Mouse (Mus musculus): Measurements from ENCODE around the gene Prr7.
A peak's percentile ranks its signal among the peaks of the same experiment; 100 is the strongest.

Prr7 gene

DNA sequence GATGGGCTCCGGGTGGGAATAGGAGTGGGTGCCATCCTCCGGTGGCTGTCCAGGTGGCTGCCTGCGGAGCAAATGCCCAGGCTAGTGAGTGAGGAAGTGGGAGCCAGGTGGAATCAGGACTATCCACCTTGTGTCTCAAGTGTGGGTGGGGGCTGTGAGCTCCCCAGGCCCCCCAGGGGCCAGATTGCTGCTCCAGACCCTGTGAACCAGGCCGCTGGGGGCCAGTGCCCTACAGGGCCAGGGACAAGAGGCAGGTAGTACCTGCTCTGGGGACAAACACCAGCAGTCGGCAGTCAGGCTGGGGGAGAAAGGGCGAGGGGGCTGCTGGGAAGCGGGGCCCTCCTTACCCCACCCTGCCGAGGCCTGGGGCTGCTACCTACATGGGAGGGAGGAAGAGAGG lies 12.2 kb downstream of the Prr7 start:
- DNase-seq (ENCODE audit: extremely low spot score, low spot score) = no peak

DNA sequence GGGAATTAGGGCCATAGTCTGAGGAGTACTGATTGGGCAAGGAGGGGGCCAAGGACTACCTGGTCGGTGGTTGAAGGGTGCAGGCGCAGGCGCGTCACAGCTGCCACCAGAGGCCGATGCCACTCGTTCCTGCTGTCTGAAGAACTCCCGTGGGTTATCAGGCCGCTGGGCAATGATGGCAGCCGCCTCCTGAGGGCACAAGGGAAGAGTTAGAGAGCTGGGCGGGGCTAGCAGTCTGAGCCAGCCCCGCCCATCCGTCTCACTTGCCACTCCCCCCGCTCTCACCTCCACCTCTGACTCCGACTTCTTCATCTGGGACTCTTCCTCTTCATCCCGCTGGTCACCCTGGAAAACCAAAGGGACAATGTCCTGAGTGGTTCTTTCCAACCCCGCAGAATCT lies 13.4 kb downstream of the Prr7 start:
- no peak for DNase-seq (ENCODE audit: extremely low spot score, low spot score)

DNA sequence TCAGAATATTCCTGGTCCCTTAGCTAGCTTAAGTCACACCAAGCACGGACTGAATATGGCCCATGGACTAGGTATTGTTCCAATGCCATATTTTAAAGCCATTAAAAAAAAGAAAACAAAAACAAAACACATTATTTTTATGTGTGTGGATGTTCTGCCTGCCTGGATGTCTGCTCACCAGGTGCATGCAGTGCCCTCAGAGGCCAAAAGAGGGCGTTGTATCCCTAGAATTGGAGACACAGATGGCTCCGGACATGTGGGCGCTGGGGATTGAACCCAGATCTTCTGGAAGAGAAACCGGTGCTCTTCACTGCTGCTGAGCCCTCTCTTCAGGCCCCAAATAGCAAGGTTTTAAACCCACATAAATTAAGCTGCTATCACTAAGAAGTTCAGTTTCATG lies 14.0 kb downstream of the Prr7 start:
- peak; percentile 44 for DNase-seq (ENCODE audit: extremely low spot score, low spot score)

DNA sequence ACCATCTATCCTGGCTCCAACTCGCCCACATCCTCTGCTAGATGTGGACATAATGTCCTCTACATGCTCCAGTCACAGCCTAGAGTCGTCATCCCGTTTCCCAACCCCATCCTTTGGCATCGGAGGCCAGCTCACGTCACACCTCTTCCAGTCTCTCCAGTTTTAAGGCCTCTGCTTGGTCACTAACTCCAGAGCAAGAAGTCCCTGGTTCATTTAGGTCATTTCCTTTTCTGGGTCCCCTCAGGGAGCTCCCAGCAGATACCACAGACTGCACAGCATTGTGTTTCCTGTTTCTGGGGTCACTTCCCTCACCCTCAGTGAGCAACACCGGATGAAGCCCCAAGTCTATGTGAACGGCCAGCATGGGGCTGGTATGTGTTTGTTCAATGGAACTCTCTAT lies 14.9 kb downstream of the Prr7 start:
- no peak for DNase-seq (ENCODE audit: extremely low spot score, low spot score)

DNA sequence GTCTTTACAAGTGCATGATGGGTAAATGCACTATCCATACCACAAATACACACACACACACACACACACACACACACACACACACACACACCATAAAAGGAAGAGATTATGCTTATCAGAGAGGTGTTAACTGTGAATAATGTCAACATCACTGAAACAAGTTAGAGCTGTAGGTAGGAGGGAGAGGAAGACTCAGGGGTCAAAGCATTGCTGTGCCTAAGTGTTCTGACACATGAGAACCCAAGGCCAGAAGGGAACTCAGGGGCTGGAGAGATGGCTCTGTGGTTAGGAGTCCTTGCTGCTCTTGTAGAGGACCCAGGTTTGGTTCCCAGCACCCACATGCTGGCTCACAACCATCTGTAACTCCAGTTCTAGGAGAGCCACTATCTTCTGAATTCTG lies 15.9 kb downstream of the Prr7 start:
- DNase-seq (ENCODE audit: extremely low spot score, low spot score) = no peak

DNA sequence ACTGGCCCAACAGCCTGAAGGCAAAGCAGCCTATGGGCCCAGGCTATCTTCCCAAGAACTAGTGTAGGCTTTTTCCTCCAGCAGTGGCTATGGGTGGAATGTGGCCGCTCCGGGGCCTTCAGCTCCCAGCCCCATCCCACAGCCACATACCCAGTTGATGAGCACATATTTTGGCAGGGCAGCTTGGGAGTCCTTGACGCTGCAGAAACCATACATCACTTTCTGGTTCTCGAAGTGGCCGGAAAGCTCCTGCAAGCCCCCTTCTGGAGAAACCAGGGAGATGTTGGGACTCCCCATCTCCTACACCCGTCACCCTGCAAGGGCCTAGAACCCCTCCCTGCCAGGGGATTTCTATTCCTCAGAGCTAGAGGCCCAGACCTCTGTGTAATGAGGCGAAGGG lies 18.5 kb downstream of the Prr7 start:
- no peak for DNase-seq (ENCODE audit: extremely low spot score, low spot score)

DNA sequence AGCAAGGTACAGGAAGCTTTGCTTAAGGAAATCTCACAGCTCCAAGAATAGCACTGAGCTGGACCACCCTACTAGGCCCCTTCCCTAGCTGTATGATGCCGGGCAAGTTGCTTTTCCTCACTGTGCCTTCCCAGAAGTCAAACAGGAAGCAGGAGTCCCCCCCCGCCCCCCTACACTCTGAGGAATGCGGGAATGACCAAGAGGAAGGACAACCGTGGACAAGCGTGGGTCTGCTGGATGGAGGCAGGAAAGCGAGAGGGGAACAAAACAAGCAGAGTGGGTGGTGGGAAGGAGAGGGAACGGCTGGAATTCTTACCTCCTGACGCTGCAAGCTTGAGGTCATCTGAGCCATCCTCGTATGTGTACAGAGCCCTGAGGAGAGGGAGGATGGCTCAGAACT lies 19.0 kb downstream of the Prr7 start:
- DNase-seq (ENCODE audit: extremely low spot score, low spot score) = no peak

DNA sequence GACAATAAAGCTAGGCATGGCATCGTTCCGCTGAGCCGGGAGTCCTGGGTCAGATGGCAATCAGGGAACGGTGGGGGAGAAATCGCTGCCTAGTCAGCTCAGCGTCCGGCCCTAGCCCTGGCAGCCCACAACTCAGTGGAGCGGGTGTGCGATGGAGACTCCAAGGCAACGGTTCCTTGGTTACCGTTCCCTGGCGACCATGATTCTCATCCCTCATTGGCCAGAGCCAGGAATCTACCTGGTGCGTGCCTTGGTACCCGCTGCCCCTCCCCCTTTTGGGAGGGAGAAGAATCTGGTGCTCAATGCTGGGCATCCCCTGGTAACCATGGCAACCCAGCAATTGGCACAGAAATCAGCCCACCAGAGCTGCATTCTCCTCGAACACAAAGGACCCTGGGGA lies 19.5 kb downstream of the Prr7 start:
- peak; percentile 71 for DNase-seq (ENCODE audit: extremely low spot score, low spot score)

DNA sequence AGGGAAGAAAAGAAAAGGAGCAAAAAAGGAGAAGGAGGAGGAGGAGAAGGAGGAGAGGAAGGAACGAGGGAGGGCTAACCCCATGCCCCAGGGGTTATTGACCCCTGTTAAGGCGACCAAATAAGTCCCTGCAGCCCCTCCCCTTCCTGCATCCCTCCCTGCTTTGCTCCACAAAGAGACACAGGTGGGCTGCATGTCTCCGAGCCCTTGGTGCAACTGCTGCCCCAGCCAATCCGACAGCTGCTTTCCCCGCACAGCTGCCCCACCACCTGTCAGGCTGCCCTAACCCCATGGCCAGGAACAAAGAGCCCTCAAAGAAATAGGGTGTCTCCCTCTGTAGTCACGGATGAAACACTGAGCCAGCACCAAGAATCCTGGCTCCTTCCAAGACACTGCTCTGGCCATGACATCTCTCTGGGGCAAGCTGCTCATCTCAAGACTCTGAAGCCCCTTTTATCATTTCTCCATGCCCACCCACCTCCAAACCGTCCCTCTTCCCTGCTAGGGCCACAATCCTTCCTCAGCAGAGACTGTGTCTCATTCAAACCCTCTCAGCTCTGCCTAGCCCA lies 20.5 kb downstream of the Prr7 start:
- no peak for DNase-seq (ENCODE audit: extremely low spot score, low spot score)

DNA sequence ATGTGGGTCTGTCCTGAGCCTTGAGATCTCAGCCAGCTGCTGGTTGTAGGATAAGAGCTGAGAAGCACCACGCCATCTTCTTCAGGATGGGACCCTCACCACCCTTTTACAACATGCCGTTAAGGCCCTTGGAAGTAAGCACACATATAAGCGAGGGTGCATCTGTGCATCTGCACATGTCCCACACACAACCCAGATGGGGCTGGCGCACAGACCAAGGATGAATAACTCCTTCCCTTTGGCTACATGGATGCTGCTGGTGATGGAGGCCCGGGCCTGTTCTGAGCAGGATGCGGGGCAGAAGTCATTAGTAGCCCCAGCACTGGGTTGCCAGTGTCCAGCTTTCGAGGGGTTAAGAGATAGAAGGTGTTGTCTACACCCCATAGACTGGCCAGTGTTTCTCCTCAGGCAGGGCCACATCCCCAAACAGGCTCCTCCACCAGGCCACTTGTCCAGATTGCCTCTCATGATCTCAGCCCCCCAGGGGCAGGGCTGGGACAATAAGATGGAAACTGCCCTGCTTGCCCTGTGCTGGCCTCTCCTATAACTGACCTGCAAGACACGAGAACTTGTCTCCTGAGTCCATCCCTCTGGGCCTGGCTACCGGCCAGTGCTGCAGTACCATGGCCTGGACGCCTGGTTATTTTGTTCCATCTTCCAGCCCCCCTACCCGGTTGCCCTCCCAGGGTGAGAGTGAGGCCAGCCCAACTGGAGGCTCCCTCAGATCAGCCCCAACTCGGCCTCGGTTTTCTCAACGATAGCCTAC lies 22.1 kb downstream of the Prr7 start:
- DNase-seq (ENCODE audit: extremely low spot score, low spot score) = peak; percentile 54

DNA sequence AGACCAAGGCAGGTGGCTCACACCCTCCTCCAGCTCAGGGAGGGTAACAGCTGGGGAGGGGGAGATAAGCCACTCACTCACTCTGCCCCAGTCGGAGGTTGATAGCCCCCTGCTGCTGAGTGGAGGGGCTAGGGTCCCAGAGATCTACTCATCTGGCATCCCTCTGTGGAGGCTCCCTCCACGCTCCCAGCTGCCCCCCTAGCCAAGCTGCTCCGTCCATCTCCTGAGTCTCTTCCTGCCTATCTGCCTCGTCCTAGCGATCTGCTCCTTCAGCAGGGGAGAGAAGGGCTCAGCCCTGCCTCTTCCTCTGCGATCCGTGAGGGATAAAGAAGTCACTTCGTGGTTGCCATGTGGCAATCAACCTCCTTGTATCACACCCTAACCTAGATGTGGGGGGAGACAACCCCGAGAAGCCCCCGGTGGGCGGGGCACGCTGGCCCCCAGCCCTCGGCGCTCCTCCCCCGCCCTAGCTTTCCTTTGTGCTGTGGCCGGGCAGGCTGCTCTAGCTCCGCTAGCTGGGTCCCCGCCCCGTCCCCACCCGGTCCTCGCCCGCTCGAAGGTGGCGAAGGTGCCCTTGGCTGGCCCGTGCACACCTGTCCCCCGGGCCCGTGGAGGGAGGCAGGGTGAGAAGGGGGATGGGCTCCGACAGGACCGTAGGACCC lies 23.0 kb downstream of the Prr7 start:
- peak; percentile 77 for DNase-seq (ENCODE audit: extremely low spot score, low spot score)

DNA sequence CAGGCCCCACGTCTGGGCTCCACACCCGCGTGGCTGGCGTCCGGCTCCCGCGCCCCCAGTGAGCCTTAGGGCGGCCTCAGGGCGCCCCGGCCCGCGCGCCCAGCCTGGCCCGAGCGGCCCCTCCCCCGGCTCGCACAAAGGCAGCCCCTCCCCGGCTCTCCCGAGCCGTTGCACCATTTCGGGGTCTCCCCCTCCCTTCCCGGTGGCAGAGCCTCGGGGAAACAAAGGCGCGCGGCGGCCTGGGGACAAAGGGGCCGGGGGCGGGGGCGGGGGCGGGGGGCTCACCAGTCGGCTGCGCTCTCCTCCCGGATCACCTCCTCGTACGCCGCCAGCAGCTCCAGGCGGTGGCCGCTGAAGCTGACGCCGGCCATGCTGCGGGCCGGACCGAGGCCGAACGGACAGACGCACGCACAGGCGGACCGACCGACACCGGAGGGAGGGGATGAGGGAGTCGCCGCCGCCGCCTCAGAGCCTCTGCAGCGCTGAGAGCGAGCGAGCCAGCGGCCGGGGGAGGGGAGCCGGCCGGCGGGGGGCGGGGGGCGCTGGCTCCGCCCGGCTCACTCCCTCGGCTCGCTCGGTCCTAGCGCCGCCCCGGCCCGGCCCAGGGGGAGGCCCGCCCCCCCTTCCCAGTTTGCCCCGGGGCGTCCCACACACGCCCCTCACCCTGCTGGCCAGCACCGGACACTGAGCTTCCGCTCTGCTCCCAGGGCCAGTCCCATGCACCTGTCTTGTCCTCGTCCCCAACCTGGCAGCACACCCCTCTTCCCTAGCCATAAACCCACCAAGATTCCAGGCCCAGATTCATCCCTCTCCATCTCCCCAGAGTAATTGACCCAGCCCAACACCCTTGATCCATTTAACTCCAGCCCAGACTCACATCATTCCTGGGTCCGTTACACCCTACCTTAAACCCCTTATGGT lies 23.8 kb downstream of the Prr7 start, which contains the start of gene Dbn1:
TSS of gene Dbn1 (minus strand) at position 534 of the 921 bp plus-strand sequence.
- peak; percentile 88 for DNase-seq (ENCODE audit: extremely low spot score, low spot score)

DNA sequence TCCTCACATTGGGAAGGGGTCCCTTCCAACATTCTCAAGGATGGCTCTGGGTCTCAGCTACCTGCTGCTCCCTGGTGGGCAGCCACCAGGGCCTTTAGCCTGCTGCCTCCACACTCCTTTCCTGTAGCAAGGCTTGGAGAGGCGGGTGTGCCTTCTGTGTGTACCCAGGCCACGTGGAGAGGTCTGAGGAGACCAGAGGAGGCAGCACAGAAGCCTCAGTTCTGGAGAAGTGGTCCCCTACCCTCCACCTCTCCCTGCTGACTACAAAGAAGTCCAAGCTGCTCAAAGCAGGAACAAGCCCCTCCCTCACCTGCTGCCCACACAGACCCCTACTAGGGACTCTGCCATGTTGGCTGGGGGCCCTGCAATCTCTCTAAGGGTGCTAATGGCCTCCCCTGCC lies 30.2 kb downstream of the Prr7 start:
- no peak for DNase-seq (ENCODE audit: extremely low spot score, low spot score)

DNA sequence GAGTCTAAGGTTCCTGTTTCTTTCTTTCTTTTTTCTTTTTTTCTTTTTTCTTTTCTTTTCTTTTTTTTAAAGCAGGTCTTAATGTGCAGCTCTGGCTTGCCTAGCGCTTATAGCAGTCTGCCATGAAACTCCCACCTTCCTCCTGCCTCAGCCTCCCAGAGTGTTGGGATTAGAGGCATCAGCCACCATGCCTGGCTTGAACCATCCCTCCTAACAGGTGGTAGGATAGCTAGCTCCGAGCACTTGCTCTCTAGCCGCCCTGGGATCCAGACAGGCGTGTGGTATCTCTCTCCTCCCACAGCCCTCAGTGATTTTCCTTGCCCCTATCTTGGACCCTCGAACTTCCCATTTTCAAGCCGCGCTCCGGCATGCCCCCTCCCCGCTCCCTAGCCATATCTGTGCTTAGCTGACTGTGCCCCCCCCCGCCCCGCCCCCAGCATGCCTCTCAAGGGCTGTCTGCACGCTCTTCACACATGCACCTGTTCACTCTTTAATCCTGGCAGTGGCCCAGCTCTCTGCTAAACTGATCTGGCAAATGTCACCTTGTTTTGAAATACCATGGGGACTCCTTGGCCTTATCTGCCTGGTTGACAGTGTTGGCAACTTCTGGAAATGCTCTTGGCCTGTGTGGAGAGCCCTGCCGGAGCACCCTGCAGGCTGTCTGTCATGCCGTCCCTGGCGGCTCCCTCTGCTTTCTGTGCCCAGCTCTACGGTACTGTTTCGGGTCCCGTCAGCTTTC lies 31.0 kb downstream of the Prr7 start:
- DNase-seq (ENCODE audit: extremely low spot score, low spot score) = no peak

DNA sequence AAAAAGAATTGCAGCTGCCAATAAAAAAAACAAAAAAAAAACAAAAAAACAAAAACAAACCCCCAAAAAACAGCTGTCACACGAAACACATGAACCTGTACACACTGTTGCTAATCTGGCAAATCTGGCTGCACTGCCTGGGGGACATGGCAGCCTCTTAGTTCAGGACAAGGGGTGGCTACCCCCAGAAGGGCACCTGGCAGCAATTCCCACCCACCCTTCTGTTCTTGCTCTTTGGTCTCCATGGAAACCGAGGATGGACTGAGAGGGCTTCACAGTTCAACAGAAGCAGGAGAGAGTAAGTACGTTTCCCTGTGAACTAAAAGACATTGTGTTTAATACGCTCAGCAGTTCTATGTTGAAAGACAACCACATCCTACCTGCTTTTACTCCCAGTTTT lies 31.6 kb downstream of the Prr7 start:
- no peak for DNase-seq (ENCODE audit: extremely low spot score, low spot score)

DNA sequence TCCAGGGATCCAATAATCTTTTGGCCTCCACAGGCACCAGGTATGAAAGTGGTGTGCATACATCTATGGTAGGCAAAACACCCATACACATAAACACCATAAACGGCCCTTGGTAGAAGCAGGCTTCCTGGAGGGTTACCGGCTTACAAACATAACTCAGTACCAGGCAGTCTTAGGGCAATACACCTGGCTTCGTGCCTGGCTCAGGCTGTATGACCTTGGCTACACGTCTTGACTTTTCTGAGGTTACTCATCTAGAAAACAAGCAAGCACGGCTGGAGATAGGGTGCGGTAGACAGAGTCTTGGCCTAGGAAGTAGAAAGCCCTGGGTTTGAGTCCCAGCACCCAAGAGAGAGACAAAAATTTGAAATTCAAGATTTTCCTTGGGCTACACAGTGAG lies 32.6 kb downstream of the Prr7 start:
- no peak for DNase-seq (ENCODE audit: extremely low spot score, low spot score)

DNA sequence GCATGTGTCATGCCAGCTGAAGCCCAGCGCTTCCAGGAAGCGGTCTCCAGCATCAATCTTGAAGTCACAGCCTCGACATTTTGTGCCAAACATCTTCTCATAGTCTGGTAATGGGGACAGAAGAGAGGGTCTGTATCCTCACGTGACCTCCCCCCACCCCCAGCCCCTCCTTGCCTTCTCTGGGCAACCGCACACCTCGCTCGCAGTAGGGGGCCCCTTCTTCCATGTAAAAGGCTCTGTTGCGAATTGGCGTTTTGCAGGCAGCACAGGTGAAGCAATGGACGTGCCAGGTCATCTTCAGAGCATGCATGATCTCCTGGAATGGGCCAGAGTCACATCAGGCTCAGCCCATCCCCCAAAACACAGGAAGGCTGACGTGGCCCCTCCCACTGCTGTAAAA lies 34.8 kb downstream of the Prr7 start:
- no peak for DNase-seq (ENCODE audit: extremely low spot score, low spot score)

DNA sequence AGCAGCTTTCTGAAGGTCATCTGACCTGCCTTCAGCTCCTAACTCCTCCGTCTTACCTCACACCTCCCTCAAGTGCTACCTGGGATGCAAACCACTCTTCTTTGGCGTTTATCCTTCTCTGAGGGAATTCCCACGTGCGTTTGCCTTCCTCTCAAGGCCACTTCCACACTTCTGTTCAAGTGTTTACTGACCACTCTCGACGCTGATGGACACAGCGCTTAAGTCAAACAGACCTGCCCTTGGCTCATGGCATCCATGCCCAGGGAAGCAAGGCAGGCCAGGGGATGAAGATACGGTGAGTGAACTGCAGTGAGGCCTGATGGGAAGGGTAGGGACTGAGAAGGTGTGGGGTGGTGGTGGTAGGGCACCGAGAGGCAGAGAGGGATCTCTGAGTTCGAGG lies 36.5 kb downstream of the Prr7 start:
- DNase-seq (ENCODE audit: extremely low spot score, low spot score) = no peak

DNA sequence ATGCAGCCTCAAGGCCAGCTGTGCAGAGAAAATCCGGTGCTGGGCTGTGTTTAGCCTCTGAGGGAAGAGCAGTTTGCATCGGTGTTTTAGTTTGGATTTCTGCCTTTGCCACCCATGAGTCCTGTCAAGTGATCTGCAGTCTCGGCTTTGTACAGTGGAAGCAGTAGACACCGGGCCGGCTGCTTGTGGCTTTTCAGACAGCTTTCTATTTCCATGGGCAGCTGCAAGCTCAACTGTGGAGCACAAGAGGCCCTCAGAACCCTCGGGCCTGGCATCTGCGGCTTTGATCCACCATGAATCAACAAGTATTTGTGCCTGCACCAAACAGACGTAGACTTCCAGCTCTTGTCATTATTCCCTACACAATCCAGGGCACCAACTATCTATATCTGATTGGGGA lies 38.3 kb downstream of the Prr7 start:
- no peak for DNase-seq (ENCODE audit: extremely low spot score, low spot score)

DNA sequence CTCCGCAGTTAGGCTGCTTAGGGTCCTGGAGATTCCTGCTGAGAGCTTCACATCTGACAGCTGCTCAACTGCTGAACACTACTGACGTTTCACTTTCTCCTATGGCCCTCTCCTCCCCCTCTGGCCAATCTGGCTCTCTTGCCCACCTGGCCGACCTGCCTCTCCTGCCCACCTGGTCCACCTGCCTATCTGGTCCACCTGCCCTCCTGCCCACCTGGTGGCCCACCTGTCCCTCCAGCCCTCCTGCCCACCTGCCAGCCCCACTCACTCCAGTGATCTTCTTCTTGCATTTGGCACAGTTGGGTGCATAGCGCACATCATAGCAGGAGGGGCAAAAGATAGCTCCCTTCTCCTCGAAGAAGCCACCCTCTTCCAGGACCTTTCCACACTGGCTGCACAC lies 40.3 kb downstream of the Prr7 start:
- DNase-seq (ENCODE audit: extremely low spot score, low spot score) = no peak

DNA sequence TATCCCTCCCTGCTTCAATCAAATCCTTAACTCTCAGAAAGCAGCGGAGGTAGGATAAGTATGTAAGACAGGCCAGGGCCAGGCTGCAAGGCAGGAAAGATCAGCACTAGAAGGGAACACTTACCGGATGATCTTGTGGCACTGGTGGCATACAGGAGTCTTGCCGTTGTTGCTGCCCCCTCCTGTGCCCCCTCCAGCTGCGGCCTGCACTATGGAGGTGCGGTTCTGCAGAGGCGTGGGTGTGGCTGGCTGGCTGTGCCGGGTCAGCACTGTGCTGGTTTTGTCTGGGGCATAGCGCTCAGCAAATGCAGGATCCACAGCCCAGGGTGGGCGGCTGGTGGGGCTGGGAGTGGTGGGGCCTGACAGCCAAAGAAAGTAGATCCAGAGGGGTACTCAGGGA lies 41.7 kb downstream of the Prr7 start:
- no peak for DNase-seq (ENCODE audit: extremely low spot score, low spot score)
